Mouse (Mus musculus) heart, adult 2 months (tissue): Measurements from ENCODE around the gene Csrp1.

Source experiments
- CTCF ChIP-seq: fragments of 200-600 bp; IDR thresholded peaks from 2 replicates; pipeline ENCODE4 v1.8.1; 2022; ENCODE audit warnings: antibody characterized with exemption, mild to moderate bottlenecking, moderate library complexity
- EP300 ChIP-seq: fragments of 200-500 bp; IDR thresholded peaks from 2 replicates; pipeline ENCODE4 v1.6.1; 2011; ENCODE audit warnings: low read depth, low read length, control low read depth; ENCODE audit not compliant: insufficient read depth
- POLR2A ChIP-seq: fragments of 200-500 bp; IDR thresholded peaks from 2 replicates; pipeline ENCODE4 v1.6.1; 2011; ENCODE audit warnings: mild to moderate bottlenecking, low read depth, low read length, control low read depth; ENCODE audit not compliant: insufficient read depth

DNA sequence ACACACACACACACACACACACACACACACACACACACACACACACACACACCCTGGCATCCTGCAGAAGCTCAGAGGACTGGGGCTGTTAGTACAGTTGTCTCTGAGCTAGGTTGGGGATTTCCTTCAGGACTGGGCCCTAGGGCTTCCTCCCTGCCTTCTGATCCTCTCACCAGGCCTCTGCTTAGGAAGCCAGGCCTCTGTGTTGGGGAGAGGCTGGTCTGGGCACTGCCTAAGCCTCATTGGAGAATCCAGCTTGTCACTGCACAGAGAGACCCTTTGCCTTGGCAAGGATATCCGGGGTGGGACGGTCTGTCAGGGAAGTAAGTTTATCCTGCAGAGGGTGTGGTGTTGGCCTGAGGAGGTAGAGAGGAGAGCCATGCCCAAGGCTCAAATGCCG lies 10.4 kb downstream of the Csrp1 start:
- no peak for TF ChIP-seq EP300
- TF ChIP-seq CTCF = no peak
- no peak for TF ChIP-seq POLR2A
